Mouse (Mus musculus) G1E-ER4 (cell line): Measurements from ENCODE around the gene Taf1d. TPM values are rescaled to one million over a fixed set of nuclear protein-coding genes. Genes with fewer than 3 reads are reported as not detected.

Experiments
- GATA1 ChIP-seq: IDR thresholded peaks from one replicate; pipeline ENCODE4 v1.8.0; 2012; ENCODE audit warnings: low read length, inconsistent platforms
- polyA plus RNA-seq: library from polyadenylated mRNA; stranded (reverse); fragments of >175 nt; gene quantifications from 2 replicates; pipeline ENCODE4 v1.2.3, GENCODE M21; 2012

Taf1d gene
- 12.0 and 18.6 TPM in 2 replicates for polyA plus RNA-seq

DNA sequence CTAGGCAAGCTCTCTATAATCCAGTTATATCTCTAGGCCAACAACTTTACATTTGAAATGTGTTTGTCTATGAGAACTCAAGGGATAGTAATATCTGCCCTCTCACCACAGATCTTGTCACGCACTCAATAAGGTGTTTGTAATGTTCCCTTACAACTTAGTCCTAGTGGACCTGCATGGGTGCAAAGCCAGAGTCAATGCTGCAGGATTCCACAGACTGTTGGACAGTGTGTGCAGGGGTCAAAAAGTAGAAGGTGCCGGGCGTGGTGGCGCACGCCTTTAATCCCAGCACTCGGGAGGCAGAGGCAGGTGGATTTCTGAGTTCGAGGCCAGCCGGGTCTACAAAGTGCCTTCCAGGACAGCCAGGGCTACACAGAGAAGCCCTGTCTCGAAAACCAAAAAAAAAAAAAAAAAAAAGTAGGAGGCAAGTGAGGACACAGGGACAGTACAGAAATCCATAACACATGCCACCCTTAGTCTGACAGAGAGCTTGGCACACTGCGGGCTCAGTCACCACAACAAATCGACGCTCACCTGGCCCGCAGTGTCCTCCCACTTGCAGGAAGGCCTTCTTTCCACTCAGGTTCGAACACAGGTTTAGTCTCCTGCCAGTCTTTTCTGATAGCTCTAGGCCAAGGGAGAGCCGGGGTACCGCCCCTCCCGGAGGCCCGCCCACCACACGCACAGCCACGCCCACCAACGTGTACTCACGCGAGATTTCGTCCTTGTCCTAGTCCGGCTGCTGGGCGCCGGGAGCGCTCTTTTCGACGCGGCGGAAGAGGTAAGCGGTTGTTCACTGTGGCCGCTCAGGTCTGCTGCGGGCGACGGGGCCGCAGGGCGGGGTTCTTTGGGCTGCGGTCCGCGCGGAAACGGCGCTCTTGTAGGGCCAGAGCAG, at the start of gene Taf1d:
TSS of gene Taf1d (plus strand) at position 712 of the 895 bp plus-strand sequence.
- TF ChIP-seq GATA1 = no peak

DNA sequence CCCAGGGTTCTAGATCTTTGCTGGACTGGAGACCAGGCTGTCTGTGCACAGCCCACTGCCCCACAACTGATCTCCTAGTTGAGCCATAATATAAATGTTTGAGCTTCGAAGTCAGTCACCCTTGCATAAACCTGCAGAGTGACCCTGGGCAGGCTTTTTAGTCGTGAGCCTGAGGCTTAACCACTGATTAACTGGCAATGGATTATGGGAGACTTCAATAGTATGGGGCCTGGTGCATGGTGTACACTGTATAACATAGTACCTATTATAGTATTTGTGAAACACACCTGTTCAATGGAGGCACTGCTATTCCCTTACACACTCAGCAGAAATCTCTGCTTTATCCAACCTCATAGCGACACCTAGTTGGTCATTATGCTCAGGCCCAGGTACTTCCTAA, 49.8 kb upstream of the Taf1d start:
- TF ChIP-seq GATA1 = no peak

DNA sequence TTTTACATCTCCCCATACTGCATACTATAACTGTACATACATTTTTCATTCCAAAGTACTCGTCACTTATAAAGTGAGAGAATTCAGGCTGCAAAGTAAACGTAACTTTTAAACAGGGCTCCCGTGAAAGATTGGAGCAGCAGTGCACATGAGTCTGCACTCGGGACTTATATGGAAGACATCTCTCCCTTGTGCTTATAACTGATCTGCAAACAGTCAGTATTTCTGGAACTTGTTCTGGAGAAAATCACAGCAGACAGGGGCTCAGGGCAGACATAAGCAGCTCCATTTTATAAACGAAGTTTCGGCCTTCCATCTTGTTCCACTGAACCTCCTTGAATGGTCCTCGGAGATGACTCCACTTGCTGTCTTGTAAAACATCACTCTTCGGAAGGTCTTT, 44.0 kb upstream of the Taf1d start:
- TF ChIP-seq GATA1 = no peak

DNA sequence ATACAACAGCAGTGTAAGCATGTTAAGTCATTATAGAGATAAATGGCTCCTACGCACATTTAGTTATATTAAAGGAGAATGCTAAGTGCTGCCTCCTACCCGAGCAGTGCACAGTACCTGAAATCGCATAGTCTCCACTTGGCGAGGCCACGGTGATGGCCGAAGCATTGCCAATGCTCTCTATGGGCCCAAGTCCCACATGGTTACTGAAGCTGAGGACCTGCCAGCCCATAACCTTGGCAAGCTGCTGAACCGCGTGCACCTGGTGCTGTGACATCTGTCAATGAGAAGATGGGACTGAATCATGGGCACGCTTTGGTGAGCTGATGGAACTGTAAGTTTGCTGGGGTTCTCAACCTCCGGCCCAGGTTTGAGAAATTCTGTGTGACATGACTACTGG, 42.5 kb upstream of the Taf1d start:
- no peak for TF ChIP-seq GATA1

DNA sequence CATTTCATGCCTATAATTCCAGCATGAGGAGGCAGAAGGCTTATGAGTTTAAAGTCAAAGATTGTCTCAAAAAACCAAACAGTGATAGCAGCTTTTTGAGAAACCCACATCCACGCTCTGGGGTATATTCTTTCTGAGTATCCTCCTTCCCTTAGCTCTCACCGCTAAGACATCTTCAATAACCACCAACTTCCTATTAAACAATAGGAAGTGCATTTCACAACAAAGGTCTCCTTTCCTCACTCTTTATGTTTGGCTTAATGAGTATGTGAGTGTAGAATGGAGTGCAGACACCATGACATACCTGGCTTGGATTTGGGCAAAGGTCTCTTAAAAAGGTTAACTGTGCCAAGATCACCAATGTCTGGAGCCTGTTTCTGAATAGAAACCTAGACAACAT, 32.0 kb upstream of the Taf1d start:
- no peak for TF ChIP-seq GATA1

DNA sequence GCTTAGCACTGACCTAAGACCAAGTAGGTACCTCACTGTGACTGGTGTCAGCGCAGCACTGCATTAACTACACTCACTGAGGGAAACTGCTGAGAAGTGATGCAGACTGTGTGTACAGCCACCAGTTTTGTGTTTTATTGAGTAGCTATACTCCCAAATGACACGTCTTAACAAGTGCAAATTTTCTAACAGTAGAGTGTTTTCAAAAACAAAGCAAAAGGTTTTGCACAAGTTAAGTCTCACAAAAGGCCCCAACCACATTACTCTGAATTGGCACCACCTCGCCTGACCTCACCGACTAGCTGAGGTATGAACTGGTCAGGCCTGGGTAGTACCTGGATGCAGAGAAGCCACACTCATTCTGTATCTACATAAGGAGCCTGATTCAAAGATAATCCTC, 29.2 kb upstream of the Taf1d start:
- TF ChIP-seq GATA1 = no peak

DNA sequence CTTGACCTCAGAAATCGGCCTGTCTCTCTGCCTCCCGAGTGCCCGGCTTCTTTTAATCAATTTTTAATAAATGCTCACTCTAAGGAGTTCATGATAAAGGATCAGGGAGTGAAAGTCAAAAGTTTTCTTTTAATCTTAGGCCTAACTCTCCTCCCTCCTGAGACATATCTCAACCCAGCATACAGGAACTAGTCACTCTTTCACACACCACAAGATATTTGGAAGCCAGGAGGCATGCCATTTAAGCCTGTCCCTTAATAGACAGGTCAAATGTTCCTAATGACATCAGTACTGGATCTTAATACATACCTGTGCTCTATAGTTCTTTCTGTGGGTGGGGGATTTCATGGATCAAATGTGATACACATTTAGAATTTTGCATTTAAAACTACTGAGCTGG, 27.7 kb upstream of the Taf1d start:
- TF ChIP-seq GATA1 = no peak

DNA sequence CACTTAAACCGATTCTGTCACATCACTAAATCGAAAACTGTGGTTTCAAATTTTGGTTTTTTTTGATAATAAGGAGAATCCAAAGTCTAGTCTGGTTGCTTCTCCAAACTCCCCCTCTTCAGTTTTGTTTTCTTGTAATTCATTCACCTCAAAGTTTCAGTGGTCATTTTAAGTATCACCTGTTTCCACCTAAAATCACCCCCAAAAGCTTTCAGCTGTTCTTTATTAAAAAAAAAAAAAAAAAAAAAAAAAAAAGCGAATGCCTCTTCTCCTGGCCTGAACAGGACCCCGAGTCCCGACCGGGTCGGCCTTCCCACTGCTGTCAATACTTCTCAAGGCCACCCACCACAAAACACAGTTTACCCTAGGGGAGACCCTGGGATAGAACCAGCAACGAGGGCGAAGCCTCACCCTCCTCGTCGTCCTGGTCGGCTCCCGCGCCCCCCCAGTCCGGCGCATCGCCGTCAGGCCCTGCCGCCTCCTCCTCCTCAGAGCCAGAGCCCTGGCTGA, 26.8 kb upstream of the Taf1d start:
- no peak for TF ChIP-seq GATA1

DNA sequence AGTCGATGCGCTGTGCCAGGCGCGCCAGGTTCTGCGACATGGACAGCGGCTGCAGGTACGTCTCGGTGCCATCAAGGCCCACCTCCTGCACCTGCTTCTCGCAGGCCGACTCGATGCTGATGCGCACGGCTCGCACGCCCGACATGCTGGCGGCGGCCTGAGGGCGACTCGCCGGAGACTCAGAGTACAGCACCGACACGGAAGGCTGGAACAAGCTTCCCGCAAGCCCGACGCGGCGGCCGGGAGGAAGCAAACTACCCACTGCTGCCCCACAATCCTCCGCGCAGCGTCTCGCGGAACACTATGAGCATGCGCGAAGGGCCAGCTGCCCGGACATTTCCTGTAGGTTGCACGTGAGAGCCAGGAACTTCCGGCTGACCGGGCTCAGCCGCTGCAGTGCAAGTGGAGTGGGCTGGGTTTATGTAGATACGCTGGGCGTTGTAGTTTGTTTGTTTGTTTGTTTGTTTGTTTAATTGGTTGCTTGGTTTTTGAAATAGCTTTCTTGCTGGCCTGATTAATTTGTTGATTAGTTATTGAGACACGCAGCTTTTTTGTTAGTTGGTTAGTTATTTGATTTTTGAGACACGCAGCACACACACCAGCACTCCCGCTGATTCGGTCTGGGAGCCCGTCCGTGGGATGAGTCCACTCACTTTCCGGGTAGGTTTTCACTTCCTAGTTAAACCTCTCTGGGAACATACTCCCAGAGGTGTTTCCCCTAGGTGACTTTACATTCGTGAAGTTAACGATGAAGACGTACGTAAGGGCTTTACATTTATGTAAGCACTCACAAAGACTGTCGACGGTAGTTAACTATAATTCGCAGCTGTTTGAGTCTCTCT, 26.1 kb upstream of the Taf1d start, which contains the start of gene Med17:
TSS of gene Med17 (minus strand) at position 283 of the 842 bp plus-strand sequence.
- no peak for TF ChIP-seq GATA1

DNA sequence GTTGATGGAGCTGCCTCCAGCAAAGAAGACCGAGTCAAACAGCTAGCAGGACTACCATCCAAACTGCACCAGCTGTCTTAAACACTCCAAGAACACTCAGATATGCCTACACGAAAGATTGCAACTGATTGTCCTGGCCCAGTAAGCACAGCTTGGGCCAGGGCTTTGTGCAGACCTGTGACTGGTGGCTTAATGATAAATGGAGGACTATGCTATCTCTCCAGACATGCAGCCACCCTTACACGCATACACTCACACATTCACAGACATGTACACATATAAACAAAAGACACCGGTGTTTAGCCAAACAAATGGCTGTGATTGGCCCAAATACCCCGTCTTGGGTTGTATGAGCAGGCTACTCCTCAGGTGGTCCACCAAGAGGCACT, 25.5 kb upstream of the Taf1d start:
- no peak for TF ChIP-seq GATA1

DNA sequence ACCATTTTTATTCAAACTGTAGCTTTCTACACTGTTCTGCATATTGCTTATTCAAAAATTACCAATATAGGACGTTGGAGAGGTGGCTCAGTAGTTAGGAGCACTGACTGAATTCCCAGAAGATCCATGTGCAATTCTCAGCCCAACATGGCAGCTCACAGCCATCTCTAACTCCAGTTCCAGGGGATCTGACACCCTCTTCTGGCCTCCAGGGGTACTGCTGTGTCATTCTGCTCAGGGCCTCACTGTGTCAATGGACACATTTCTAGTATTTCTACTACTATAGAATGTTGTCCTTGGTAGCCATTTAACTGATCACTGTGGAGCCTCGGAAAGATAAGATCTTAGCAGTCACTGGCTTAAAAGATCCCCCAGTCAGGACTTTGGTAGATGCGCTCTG, 20.6 kb upstream of the Taf1d start:
- TF ChIP-seq GATA1 = no peak

DNA sequence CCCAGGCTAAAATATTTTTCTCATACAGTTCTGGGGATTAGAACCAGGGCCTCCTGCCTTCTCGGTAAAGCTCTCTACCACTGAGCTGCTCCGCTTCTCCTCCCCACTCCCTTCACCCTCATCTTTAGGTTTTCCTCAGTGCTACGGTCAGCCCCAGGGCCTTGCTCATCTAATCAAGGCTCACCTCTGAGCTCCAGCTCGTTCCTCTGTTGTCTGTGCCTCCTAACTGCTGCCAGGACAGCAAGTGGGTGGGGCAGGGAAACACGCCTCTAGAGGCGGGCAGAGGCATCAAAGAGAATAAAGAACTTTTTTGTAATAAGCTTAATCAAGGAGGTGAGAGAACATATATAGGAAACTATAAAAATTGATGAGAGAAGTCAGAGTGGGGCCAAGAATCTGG, 18.2 kb upstream of the Taf1d start:
- TF ChIP-seq GATA1 = no peak

DNA sequence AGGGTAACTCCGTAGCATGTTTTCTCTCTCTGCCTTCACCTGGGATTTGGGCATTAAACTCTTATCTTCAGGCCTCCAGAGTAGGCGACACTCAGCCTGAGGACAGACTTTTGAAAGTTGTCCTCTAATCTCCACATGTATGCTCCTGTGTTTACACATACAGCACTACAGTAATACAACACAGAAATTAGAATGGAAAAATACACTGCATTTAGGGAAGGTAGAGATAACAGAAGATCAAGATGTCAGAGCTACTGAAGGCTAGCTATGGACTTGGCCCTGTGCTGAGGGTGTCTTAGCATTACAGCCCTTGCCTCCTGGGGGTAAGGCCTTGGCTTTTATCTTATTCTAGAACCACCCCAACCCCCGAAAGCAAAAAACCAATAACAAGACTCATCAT, 17.6 kb upstream of the Taf1d start:
- no peak for TF ChIP-seq GATA1

DNA sequence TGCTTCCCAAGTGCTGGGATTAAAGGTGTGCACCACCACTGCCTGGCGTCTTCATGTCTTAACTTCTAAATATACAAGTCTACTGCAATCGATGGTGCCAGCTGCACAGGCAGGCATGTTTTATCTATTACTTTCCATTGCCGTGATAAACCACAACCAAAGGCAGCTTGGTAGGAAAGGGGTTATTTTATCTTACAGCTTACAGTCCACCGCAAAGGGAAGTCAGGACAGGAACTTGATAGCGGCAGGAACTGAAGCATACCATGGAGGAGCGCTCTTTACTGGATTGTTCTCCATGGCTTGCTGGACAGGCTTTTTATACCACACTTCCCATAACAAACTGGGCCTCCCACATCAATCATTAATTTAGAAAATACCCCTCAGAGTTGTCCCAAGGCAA, 16.8 kb upstream of the Taf1d start:
- TF ChIP-seq GATA1 = peak; percentile 97

DNA sequence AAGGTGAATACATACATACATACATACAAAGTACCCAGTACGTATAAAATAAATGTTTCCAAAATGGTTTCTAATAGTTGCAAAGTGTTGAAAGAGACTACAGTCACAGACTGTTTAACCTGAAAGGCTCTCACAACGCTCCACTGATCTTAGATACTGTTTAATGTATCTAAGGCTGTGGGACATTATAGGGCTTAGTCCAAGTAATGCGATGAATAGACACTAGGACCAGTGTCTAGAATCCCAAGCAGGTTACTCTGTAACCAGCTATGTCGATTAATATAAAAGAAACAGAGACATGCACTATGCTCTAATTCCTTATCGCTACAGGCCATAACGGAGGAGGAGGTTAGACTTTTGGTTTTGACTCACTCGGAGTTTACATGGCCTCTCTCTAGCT, 8.9 kb upstream of the Taf1d start:
- TF ChIP-seq GATA1 = no peak

DNA sequence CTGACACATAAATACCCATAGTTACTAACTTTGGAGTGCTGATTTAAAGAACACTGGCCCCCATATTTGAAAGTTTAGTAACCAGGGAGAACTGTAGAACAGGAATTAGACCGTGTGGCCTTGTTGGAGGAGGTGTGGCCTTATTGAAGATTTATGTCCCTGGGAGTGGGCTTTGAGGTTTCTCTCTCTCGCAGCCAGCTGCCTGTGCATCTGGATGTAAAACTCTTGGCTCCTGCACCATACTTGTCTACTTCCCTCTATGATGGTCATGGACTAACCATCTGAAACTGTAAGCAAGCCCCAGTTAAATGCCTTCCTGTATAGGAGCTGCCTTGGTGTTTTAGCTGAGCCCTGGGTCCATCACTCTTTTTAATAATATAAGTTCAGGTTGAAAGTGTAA, 7.6 kb upstream of the Taf1d start:
- TF ChIP-seq GATA1 = no peak
